Mouse (Mus musculus): ENCODE measurements around the gene Plcxd1.
"Not testable (repeated sequence)": the region's sequence is repeated elsewhere in the genome, so short reads cannot be mapped to it uniquely, and the experiment has no call there.

The Plcxd1 gene

GRCm38 (mm10) chr5:110106901-110107564, 7.3 kb downstream of the Plcxd1 start:
- no peak for DNase-seq (ENCODE audit: low spot score in 2 of 2)

GRCm38 (mm10) chr5:110107581-110108304, 8.0 kb downstream of the Plcxd1 start, which contains the start of gene Gtpbp6:
Gene Gtpbp6 (minus strand): TSS chr5:110108197.
- DNase-seq (ENCODE audit: low spot score in 2 of 2): peak; percentile 95 to 96

- no peak for DNase-seq (ENCODE audit: low spot score in 2 of 2)
Measured at GRCm38 (mm10) chr5:110108305-110108628, 8.5 kb downstream of the Plcxd1 start.

- peak; percentile 88 to 91 for DNase-seq (ENCODE audit: low spot score in 2 of 2)
Measured at GRCm38 (mm10) chr5:110109991-110110441, 10.2 kb downstream of the Plcxd1 start, which contains the start of gene Zfp605. Gene Zfp605 (plus strand): TSS chr5:110110092.

- DNase-seq (ENCODE audit: low spot score in 2 of 2): not testable (repeated sequence)
Measured at GRCm38 (mm10) chr5:110122380-110122779, 22.6 kb downstream of the Plcxd1 start.

- DNase-seq (ENCODE audit: low spot score in 2 of 2): peak; percentile 98 to 99
Measured at GRCm38 (mm10) chr5:110135293-110136086, 35.7 kb downstream of the Plcxd1 start, which contains the start of gene Chfr. Gene Chfr (plus strand): TSS chr5:110135842.

- DNase-seq (ENCODE audit: low spot score in 2 of 2): no peak
Measured at GRCm38 (mm10) chr5:110136087-110136464, 36.3 kb downstream of the Plcxd1 start.

- DNase-seq (ENCODE audit: low spot score in 2 of 2): no peak
Measured at GRCm38 (mm10) chr5:110137816-110138215, 38.0 kb downstream of the Plcxd1 start.

- no peak for DNase-seq (ENCODE audit: low spot score in 2 of 2)
Measured at GRCm38 (mm10) chr5:110139325-110139724, 39.6 kb downstream of the Plcxd1 start.

- no peak for DNase-seq (ENCODE audit: low spot score in 2 of 2)
Measured at GRCm38 (mm10) chr5:110140424-110140823, 40.7 kb downstream of the Plcxd1 start.

GRCm38 (mm10) chr5:110142309-110142708, 42.5 kb downstream of the Plcxd1 start:
- DNase-seq (ENCODE audit: low spot score in 2 of 2): peak; percentile 5 to 22

- DNase-seq (ENCODE audit: low spot score in 2 of 2): no peak
Measured at GRCm38 (mm10) chr5:110143007-110143406, 43.2 kb downstream of the Plcxd1 start.
